Mouse (Mus musculus) liver, embryonic 13.5 days (tissue): ENCODE data around the gene Cercam. TPM values are rescaled to one million over a fixed set of nuclear protein-coding genes. Genes with fewer than 3 reads are reported as not detected.
"Not testable (repeated sequence)": the region's sequence is repeated elsewhere in the genome, so short reads cannot be mapped to it uniquely, and the experiment has no call there.

Experiments
- ATAC-seq: fragments of 200-750 bp; cut with Nextera tagmentation; 2 replicates; pipeline ENCODE4 v1.8.0; 2017; ENCODE audit warnings: low read depth, mild to moderate bottlenecking, moderate number of reproducible peaks, moderate library complexity
- DNase-seq: peaks from one replicate; pipeline ENCODE4 v3.0.0; 2022
- H3K27ac ChIP-seq: fragments of 300-500 bp; sonication (generic); 2 replicates; pipeline ENCODE4 v1.5.1; 2015; ENCODE audit warnings: moderate library complexity, mild to moderate bottlenecking, inconsistent platforms
- H3K27me3 ChIP-seq: fragments of 300-500 bp; sonication (generic); 2 replicates; pipeline ENCODE4 v1.6.1; 2015; ENCODE audit warnings: mild to moderate bottlenecking, inconsistent platforms
- H3K36me3 ChIP-seq: fragments of 300-500 bp; sonication (generic); 2 replicates; pipeline ENCODE4 v1.6.1; 2015; ENCODE audit warnings: mild to moderate bottlenecking, inconsistent platforms
- H3K4me1 ChIP-seq: fragments of 300-500 bp; sonication (generic); replicated peaks from 2 replicates; pipeline ENCODE4 v1.6.1; 2015; ENCODE audit warnings: inconsistent platforms
- H3K4me2 ChIP-seq: fragments of 300-500 bp; sonication (generic); 2 replicates; pipeline ENCODE4 v1.6.1; 2015; ENCODE audit warnings: inconsistent platforms, mild to moderate bottlenecking, moderate library complexity
- H3K4me3 ChIP-seq: fragments of 300-500 bp; sonication (generic); replicated peaks from 2 replicates; pipeline ENCODE4 v1.5.1; 2015; ENCODE audit warnings: mild to moderate bottlenecking, inconsistent platforms
- H3K9ac ChIP-seq: fragments of 300-500 bp; sonication (generic); 2 replicates; pipeline ENCODE4 v1.6.1; 2015; ENCODE audit warnings: mild to moderate bottlenecking, inconsistent platforms
- H3K9me3 ChIP-seq: fragments of 300-500 bp; sonication (generic); replicated peaks from 2 replicates; pipeline ENCODE4 v1.6.1; 2016; ENCODE audit warnings: inconsistent platforms
- WGBS: fragments of 180-500 bp; shearing (Covaris S2); methylation state at CpG from one replicate; pipeline ENCODE4 v1.1.7; 2015; ENCODE audit not compliant: insufficient replicate concordance; 5-methylcytosine and 5-hydroxymethylcytosine counted together
- polyA plus RNA-seq: library from polyadenylated mRNA; unstranded; fragments of >200 nt; fragmentation: Nextera tagmentation; extraction: Ambion mirVana; gene quantifications from 2 replicates; pipeline ENCODE4 v1.2.1, GENCODE M21; 2015

The Cercam gene
- polyA plus RNA-seq, 1 experiment from 2014 or later = 31.1 TPM

GRCm38 (mm10) chr2:29879191-29879590, 10.2 kb downstream of the Cercam start:
- Histone ChIP-seq H3K4me2 (no peak overlapping the region), H3K9me3 (no peaks in the 10 kb centered on the region; the same call in 1 of the 2 replicates), H3K27ac (no peak overlapping the region), H3K9ac (no peak overlapping the region), H3K36me3 (peaks cover 67% of the 10 kb centered on the region), H3K4me3 (no peak overlapping the region), H3K27me3 (no peaks in the 10 kb centered on the region), H3K4me1 (peaks cover under 1% of the 10 kb centered on the region; the same call in 1 of the 2 replicates)
- DNase-seq (no peak), ATAC-seq (no peak)
- 72% methylated on average over 8 of the region's 8 CpGs for WGBS

GRCm38 (mm10) chr2:29879964-29880830, 11.2 kb downstream of the Cercam start:
- Histone ChIP-seq H3K27ac (no peak overlapping the region), H3K4me3 (no peak overlapping the region), H3K27me3 (no peaks in the 10 kb centered on the region), H3K4me1 (no peaks in the 10 kb centered on the region; the same call in 1 of the 2 replicates), H3K36me3 (peaks cover 57% of the 10 kb centered on the region), H3K9ac (no peak overlapping the region), H3K4me2 (no peak overlapping the region), H3K9me3 (no peaks in the 10 kb centered on the region; the same call in 1 of the 2 replicates)
- ATAC-seq (no peak), DNase-seq (no peak)
- 77% methylated on average over 17 of the region's 17 CpGs for WGBS

GRCm38 (mm10) chr2:29886659-29887292, 17.8 kb downstream of the Cercam start:
- H3K4me2 ChIP-seq, H3K27ac ChIP-seq, ATAC-seq, H3K27me3 ChIP-seq, H3K9me3 ChIP-seq, H3K9ac ChIP-seq, DNase-seq, H3K4me3 ChIP-seq: not testable (repeated sequence)
- Histone ChIP-seq H3K36me3 (peaks cover 10% of the 10 kb centered on the region), H3K4me1 (peaks cover 21% of the 10 kb centered on the region)
- 57% methylated on average over 9 of the region's 9 CpGs for WGBS

- 1% methylated on average over 70 of the region's 70 CpGs for WGBS
- H3K4me1 ChIP-seq = peaks cover 27% of the 10 kb centered on the region
Observed at GRCm38 (mm10) chr2:29889066-29889944, 20.3 kb downstream of the Cercam start, which contains the start of gene Odf2. Odf2 (plus strand) TSS chr2:29889221.

GRCm38 (mm10) chr2:29889991-29890833, 21.2 kb downstream of the Cercam start:
- H3K4me2 ChIP-seq = peak overlapping the region; percentile 98
- under 1% methylated on average over 54 of the region's 61 CpGs for WGBS
- H3K36me3 ChIP-seq = peaks cover 40% of the 10 kb centered on the region
- peak overlapping the region; percentile 100 for H3K4me3 ChIP-seq
- peaks cover 10% of the 10 kb centered on the region for H3K27me3 ChIP-seq
- H3K9ac ChIP-seq = peak overlapping the region; percentile 96
- H3K4me1 ChIP-seq = peaks cover 27% of the 10 kb centered on the region
- ATAC-seq (peak; percentile 94), DNase-seq (peak; percentile 95)
- no peaks in the 10 kb centered on the region for H3K9me3 ChIP-seq
- H3K27ac ChIP-seq = peak overlapping the region; percentile 96

More at GRCm38 (mm10) chr2:29889066-29889944, 20.3 kb downstream of the Cercam start, which contains the start of gene Odf2:
- Histone ChIP-seq H3K9me3 (no peaks in the 10 kb centered on the region), H3K27me3 (peaks cover 10% of the 10 kb centered on the region), H3K9ac (peak within 1 kb of the TSS; percentile 96), H3K4me3 (peak within 1 kb of the TSS; percentile 100), H3K27ac (peak within 1 kb of the TSS; percentile 96), H3K36me3 (peaks cover 31% of the 10 kb centered on the region), H3K4me2 (peak within 1 kb of the TSS; percentile 98)
- ATAC-seq (peak; percentile 75), DNase-seq (peak; percentile 100)

- ATAC-seq (no peak), DNase-seq (no peak)
- Histone ChIP-seq H3K4me2 (peak overlapping the region; percentile 98), H3K27me3 (peaks cover 10% of the 10 kb centered on the region), H3K27ac (no peak overlapping the region; the same call in 1 of the 2 replicates), H3K36me3 (peaks cover 55% of the 10 kb centered on the region), H3K4me1 (peaks cover 27% of the 10 kb centered on the region), H3K9ac (peak overlapping the region; percentile 96; the same call in 1 of the 2 replicates), H3K4me3 (peak overlapping the region; percentile 100; the same call in 1 of the 2 replicates), H3K9me3 (no peaks in the 10 kb centered on the region)
- 91% methylated on average over 6 of the region's 6 CpGs for WGBS
Observed at GRCm38 (mm10) chr2:29891773-29892172, 22.8 kb downstream of the Cercam start.

GRCm38 (mm10) chr2:29896071-29896470, 27.1 kb downstream of the Cercam start:
- Histone ChIP-seq H3K9me3 (no peaks in the 10 kb centered on the region), H3K4me1 (peaks cover 13% of the 10 kb centered on the region), H3K36me3 (peaks cover 98% of the 10 kb centered on the region), H3K27me3 (no peaks in the 10 kb centered on the region), H3K4me3 (no peak overlapping the region), H3K4me2 (no peak overlapping the region), H3K9ac (no peak overlapping the region), H3K27ac (no peak overlapping the region)
- DNase-seq = no peak
- no peak for ATAC-seq
- 94% methylated on average over 1 of the region's 1 CpGs for WGBS

- ATAC-seq (no peak), DNase-seq (no peak)
- Histone ChIP-seq H3K36me3 (peaks cover 100% of the 10 kb centered on the region), H3K4me2 (no peak overlapping the region), H3K9ac (no peak overlapping the region), H3K27me3 (no peaks in the 10 kb centered on the region), H3K4me3 (no peak overlapping the region), H3K27ac (no peak overlapping the region), H3K4me1 (0 out of 2 replicates have a peak, but pooled peaks cover 2% of the 10 kb centered on the region), H3K9me3 (no peaks in the 10 kb centered on the region)
- WGBS = 85% methylated on average over 2 of the region's 2 CpGs
Observed at GRCm38 (mm10) chr2:29897366-29897765, 28.4 kb downstream of the Cercam start.

GRCm38 (mm10) chr2:29898081-29898480, 29.1 kb downstream of the Cercam start:
- Histone ChIP-seq H3K27me3 (no peaks in the 10 kb centered on the region), H3K36me3 (peaks cover 100% of the 10 kb centered on the region), H3K9ac (no peak overlapping the region), H3K9me3 (no peaks in the 10 kb centered on the region), H3K4me2 (no peak overlapping the region), H3K4me3 (no peak overlapping the region), H3K27ac (no peak overlapping the region), H3K4me1 (no peaks in the 10 kb centered on the region)
- 82% methylated on average over 1 of the region's 1 CpGs for WGBS
- ATAC-seq (no peak), DNase-seq (no peak)

GRCm38 (mm10) chr2:29902194-29902593, 33.2 kb downstream of the Cercam start:
- Histone ChIP-seq H3K27me3 (no peaks in the 10 kb centered on the region), H3K4me1 (no peaks in the 10 kb centered on the region), H3K9ac (no peak overlapping the region), H3K36me3 (peaks cover 99% of the 10 kb centered on the region), H3K4me2 (no peak overlapping the region), H3K4me3 (no peak overlapping the region), H3K27ac (no peak overlapping the region), H3K9me3 (no peaks in the 10 kb centered on the region)
- DNase-seq = no peak
- no peak for ATAC-seq
- WGBS = 86% methylated on average over 10 of the region's 10 CpGs
